Mouse (Mus musculus) lung, adult 2 months (tissue): ENCODE data around the gene Tspan32.

Experiments used
- CTCF ChIP-seq: fragments of 200-500 bp; IDR thresholded peaks from 2 replicates; pipeline ENCODE4 v1.5.1; 2011; ENCODE audit warnings: mild to moderate bottlenecking, low read length, control low read depth; ENCODE audit not compliant: insufficient read depth
- POLR2A ChIP-seq: fragments of 200-500 bp; IDR thresholded peaks from 2 replicates; pipeline ENCODE4 v1.6.1; 2011; ENCODE audit warnings: low read depth, mild to moderate bottlenecking, control low read depth, low read length, borderline replicate concordance; ENCODE audit errors: extremely low read depth

GRCm38 (mm10) chr7:143004727-143005343, at the start of gene Tspan32:
- no peak for TF ChIP-seq POLR2A
- no peak for TF ChIP-seq CTCF
